Mouse (Mus musculus): Measurements from ENCODE around the gene Fndc3b.

GRCm38 (mm10) chr3:27462934-27463333, 248.2 kb downstream of the Fndc3b start:
- no peak for TF ChIP-seq CTCF (IDR thresholded peaks at IDR 0.05; ENCODE audit: low read depth)
- no peak for TF ChIP-seq EP300 (IDR thresholded peaks at IDR 0.05; ENCODE audit: low read depth)

Measured in liver, embryonic 14.5 days (tissue).